ENCODE assay signal across 9 mouse cellular contexts in the genomic region with DNA sequence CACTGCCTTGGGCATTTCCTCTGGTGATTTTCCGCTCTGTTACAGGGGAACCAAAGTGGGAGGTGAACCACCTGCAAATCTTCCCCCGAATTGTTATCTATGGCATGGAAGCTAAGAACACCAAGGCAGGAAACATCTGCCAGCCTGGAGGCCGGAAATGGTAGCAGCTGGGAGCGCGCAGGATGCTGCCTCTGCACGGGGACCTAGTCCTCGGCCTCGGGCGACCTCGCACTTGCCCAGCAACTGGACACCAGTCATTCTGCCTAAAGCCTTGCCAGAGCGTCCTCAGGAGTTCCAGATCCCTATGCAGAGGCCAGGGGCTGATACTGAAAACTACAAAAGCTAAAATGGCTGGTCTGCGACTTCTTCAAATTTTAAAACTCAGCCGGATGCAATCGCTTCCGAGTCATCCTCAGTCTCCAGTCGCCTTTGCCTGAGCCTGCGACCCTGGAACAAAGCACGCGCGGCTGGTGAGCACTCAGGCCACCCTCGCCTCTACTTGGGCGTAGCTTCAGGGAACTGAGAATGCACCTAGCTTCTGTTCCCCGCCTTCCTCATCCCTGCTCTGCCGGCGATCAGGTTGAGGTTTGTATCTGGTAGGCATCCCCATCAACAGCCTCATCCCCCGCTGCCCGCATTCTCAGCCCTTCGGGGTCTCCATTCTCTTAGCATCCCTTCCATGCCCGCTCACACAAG. TPM values are rescaled to one million over a fixed set of nuclear protein-coding genes. Genes with fewer than 3 reads are reported as not detected.
DNase-seq lines count a peak whose midpoint lies in the region; ATAC-seq and TF ChIP-seq lines count a peak whose summit lies in the region.
"Had no signal": no experiment of that assay in that cellular context is flagged by ENCODE, and none has a peak within 500 bp of the region (broad histone marks: within the 10 kb centered on the region; RNA-seq: fewer than 3 reads in every experiment).

No protein-coding gene starts in this region.

- DNase-seq in kidney, postnatal 0 days (ENCODE audit: low spot score): peak; percentile 47
- no peak for DNase-seq in kidney, adult 9 months
- peak; percentile 49 for DNase-seq in forebrain, embryonic 14.5 days (ENCODE audit: low spot score)
- peak; percentile 70 for DNase-seq in right cerebral cortex, adult 18-20 months

- TF ChIP-seq CTCF in kidney, postnatal 0 days (IDR thresholded peaks at IDR 0.05; ENCODE audit: low read depth): no peak

- no peak overlapping the region for H3K27ac ChIP-seq in kidney, postnatal 0 days
- H3K27ac ChIP-seq in forebrain, embryonic 14.5 days (ENCODE audit: low read depth, low read length): peak overlapping the region; percentile 96
- H3K27ac ChIP-seq in intestine, embryonic 15.5 days: no peak overlapping the region
- no peak overlapping the region for H3K27ac ChIP-seq in liver, embryonic 12.5 days
- H3K27ac ChIP-seq: macrophage had no signal

- peaks cover 27% of the 10 kb centered on the region for H3K27me3 ChIP-seq in kidney, postnatal 0 days (ENCODE audit: insufficient read depth, low read length)
- no peaks in the 10 kb centered on the region for H3K27me3 ChIP-seq in forebrain, embryonic 14.5 days (replicated peaks; ENCODE audit: control insufficient read depth, insufficient read depth, low read length)
- peaks cover 19% of the 10 kb centered on the region for H3K27me3 ChIP-seq in intestine, embryonic 15.5 days (replicated peaks)
- peaks cover 31% of the 10 kb centered on the region for H3K27me3 ChIP-seq in liver, embryonic 12.5 days (replicated peaks)

- no peaks in the 10 kb centered on the region for H3K9me3 ChIP-seq in kidney, postnatal 0 days (replicated peaks; ENCODE audit: low read length)
- no peaks in the 10 kb centered on the region for H3K9me3 ChIP-seq in forebrain, embryonic 14.5 days (replicated peaks; ENCODE audit: control insufficient read depth, low read length)
- no peaks in the 10 kb centered on the region for H3K9me3 ChIP-seq in intestine, embryonic 15.5 days
- no peaks in the 10 kb centered on the region for H3K9me3 ChIP-seq in liver, embryonic 12.5 days (replicated peaks)

- peaks cover 12% of the 10 kb centered on the region; the same call in 1 of the 2 replicates for H3K4me1 ChIP-seq in kidney, postnatal 0 days (replicated peaks; ENCODE audit: insufficient read depth, low read length)
- H3K4me1 ChIP-seq in forebrain, embryonic 14.5 days (ENCODE audit: control insufficient read depth, insufficient read depth, low read length): peaks cover 22% of the 10 kb centered on the region
- H3K4me1 ChIP-seq in intestine, embryonic 15.5 days (replicated peaks): peaks cover 11% of the 10 kb centered on the region; the same call in 1 of the 2 replicates
- H3K4me1 ChIP-seq in liver, embryonic 12.5 days: peaks cover 4% of the 10 kb centered on the region; the same call in 1 of the 2 replicates

- H3K4me2 ChIP-seq in kidney, postnatal 0 days (ENCODE audit: low read length): peak overlapping the region; percentile 57
- peak overlapping the region; percentile 73 for H3K4me2 ChIP-seq in forebrain, embryonic 14.5 days (ENCODE audit: low read length)
- peak overlapping the region; percentile 69 for H3K4me2 ChIP-seq in intestine, embryonic 15.5 days (replicated peaks)
- peak overlapping the region; percentile 47 for H3K4me2 ChIP-seq in liver, embryonic 12.5 days

- ATAC-seq in kidney, postnatal 0 days (replicated peaks; ENCODE audit: low FRiP score, low read depth): no peak
- peak; percentile 49 for ATAC-seq in cerebellum, adult (ENCODE audit: insufficient number of reproducible peaks, low FRiP score, low TSS enrichment)
- peak; percentile 22 for ATAC-seq in forebrain, embryonic 14.5 days
- ATAC-seq in intestine, embryonic 15.5 days: peak; percentile 21; the same call in 1 of the 2 replicates
- no peak for ATAC-seq in liver, embryonic 12.5 days
- ATAC-seq in monocyte, adult 5-6 weeks (replicated peaks; ENCODE audit: insufficient number of reproducible peaks, low FRiP score, low TSS enrichment, poor library complexity, severe bottlenecking): no peak

- H3K36me3 ChIP-seq in kidney, postnatal 0 days (ENCODE audit: insufficient read depth, low read length): no peaks in the 10 kb centered on the region
- H3K36me3 ChIP-seq in forebrain, embryonic 14.5 days (ENCODE audit: control insufficient read depth, insufficient read depth, low read length): no peaks in the 10 kb centered on the region
- no peaks in the 10 kb centered on the region for H3K36me3 ChIP-seq in intestine, embryonic 15.5 days
- no peaks in the 10 kb centered on the region for H3K36me3 ChIP-seq in liver, embryonic 12.5 days

- H3K9ac ChIP-seq in kidney, postnatal 0 days (ENCODE audit: low read depth, low read length): no peak overlapping the region
- peak overlapping the region; percentile 83 for H3K9ac ChIP-seq in forebrain, embryonic 14.5 days (ENCODE audit: low read length)
- peak overlapping the region; percentile 8; the same call in 1 of the 2 replicates for H3K9ac ChIP-seq in intestine, embryonic 15.5 days
- H3K9ac ChIP-seq in liver, embryonic 12.5 days: no peak overlapping the region

- 2% methylated on average over 29 of the region's 29 CpGs for WGBS in kidney, postnatal 0 days
- 1% methylated on average over 29 of the region's 29 CpGs for WGBS in forebrain, embryonic 14.5 days
- 7% methylated on average over 29 of the region's 29 CpGs for WGBS in intestine, embryonic 15.5 days
- WGBS in liver, embryonic 12.5 days (ENCODE audit: insufficient replicate concordance): 2% methylated on average over 29 of the region's 29 CpGs

- H3K4me3 ChIP-seq in kidney, postnatal 0 days (replicated peaks; ENCODE audit: low read depth, low read length): peak overlapping the region; percentile 24
- peak overlapping the region; percentile 68 for H3K4me3 ChIP-seq in forebrain, embryonic 14.5 days (ENCODE audit: low read depth, low read length)
- peak overlapping the region; percentile 30 for H3K4me3 ChIP-seq in intestine, embryonic 15.5 days (replicated peaks)
- H3K4me3 ChIP-seq in liver, embryonic 12.5 days: peak overlapping the region; percentile 13; the same call in 1 of the 2 replicates

RNA-seq across cellular contexts. Expression of a gene that starts 2.2 kb away (rescaled TPM):
- 0.36 and 0.38 TPM in 2 replicates for polyA plus RNA-seq in kidney, postnatal 0 days (2015; fragmentation: Nextera tagmentation; extraction: Ambion mirVana)
- 94.8 and 171 TPM in 2 replicates for polyA plus RNA-seq in forebrain, embryonic 14.5 days (2014; fragmentation: Nextera tagmentation; extraction: Ambion mirVana)
- polyA plus RNA-seq in intestine, embryonic 15.5 days (2015; fragmentation: Nextera tagmentation; extraction: Ambion mirVana): 2.4 TPM in 2 replicates
- 0.07 TPM in 1 of 2 replicates, not detected in the other for polyA plus RNA-seq in liver, embryonic 12.5 days (2016; fragmentation: Nextera tagmentation; extraction: Ambion mirVana)
- 0.58 TPM in 1 of 3 replicates, not detected in the others for total RNA-seq in monocyte, adult 5-6 weeks (2017)
- polyA plus RNA-seq: macrophage had no signal

Comparison
In these comparisons a context has a peak if more than half of its experiments do, and no peak if none do; other contexts are left out.
1. ATAC-seq: peak in cerebellum, adult (single experiment), forebrain, embryonic 14.5 days (single experiment) and intestine, embryonic 15.5 days (single experiment); none in kidney, postnatal 0 days (single experiment), liver, embryonic 12.5 days (single experiment) and monocyte, adult 5-6 weeks (single experiment).
2. H3K4me3 ChIP-seq: peak in every context shown above with its lines; median percentile 68 in forebrain, embryonic 14.5 days; 30 in intestine, embryonic 15.5 days; 24 in kidney, postnatal 0 days; 13 in liver, embryonic 12.5 days.
3. H3K9ac ChIP-seq: peak in forebrain, embryonic 14.5 days (single experiment) and intestine, embryonic 15.5 days (single experiment); none in kidney, postnatal 0 days (single experiment) and liver, embryonic 12.5 days (single experiment).
4. RNA of a gene that starts 2.2 kb away (polyA plus RNA-seq): 94.8 to 171 TPM in forebrain, embryonic 14.5 days; 2.4 TPM in intestine, embryonic 15.5 days, 0.36 to 0.38 TPM in kidney, postnatal 0 days and 0.07 TPM in liver, embryonic 12.5 days; every median in the first group is over 10 times any median in the second.
5. Peak in every context shown above with its lines, with median percentiles within 50 percentile points of each other: H3K4me2 ChIP-seq.